Mouse (Mus musculus) adrenal gland, adult 8-10 months (tissue): Measurements from ENCODE around the gene Scarb2. TPM values are rescaled to one million over a fixed set of nuclear protein-coding genes. Genes with fewer than 3 reads are reported as not detected.

Source experiments
- DNase-seq: peaks from one replicate; pipeline ENCODE4 v3.0.0; 2022
- total RNA-seq, 4 experiments: library from RNA; stranded (reverse); gene quantifications; 2 replicates each; pipeline ENCODE4 v1.2.4; 2022

Scarb2 gene
- total RNA-seq, 4 experiments from 2014 or later: 66.0 to 88.0 (median 76.6) TPM

- no peak for DNase-seq
Observed at GRCm38 (mm10) chr5:92434571-92434985, 72.1 kb downstream of the Scarb2 start.

- DNase-seq: no peak
Observed at GRCm38 (mm10) chr5:92434070-92434469, 72.6 kb downstream of the Scarb2 start.

- DNase-seq: no peak
Observed at GRCm38 (mm10) chr5:92431611-92432010, 75.0 kb downstream of the Scarb2 start.

GRCm38 (mm10) chr5:92430723-92431122 lies 75.9 kb downstream of the Scarb2 start:
- DNase-seq: no peak

- DNase-seq: no peak
Observed at GRCm38 (mm10) chr5:92424126-92424525, 82.5 kb downstream of the Scarb2 start.

- DNase-seq: no peak
Observed at GRCm38 (mm10) chr5:92413982-92414375, 92.7 kb downstream of the Scarb2 start.

- DNase-seq: no peak
Observed at GRCm38 (mm10) chr5:92413271-92413981, 93.2 kb downstream of the Scarb2 start.

- no peak for DNase-seq
Observed at GRCm38 (mm10) chr5:92411461-92412140, 95.0 kb downstream of the Scarb2 start.

- no peak for DNase-seq
Observed at GRCm38 (mm10) chr5:92410486-92410885, 96.1 kb downstream of the Scarb2 start.

GRCm38 (mm10) chr5:92409361-92410155 lies 97.1 kb downstream of the Scarb2 start:
- peak; percentile 66 for DNase-seq

GRCm38 (mm10) chr5:92404400-92404678 lies 102.3 kb downstream of the Scarb2 start:
- DNase-seq: no peak

- DNase-seq: no peak
Observed at GRCm38 (mm10) chr5:92403562-92404399, 102.9 kb downstream of the Scarb2 start.

- DNase-seq: no peak
Observed at GRCm38 (mm10) chr5:92402816-92403215, 103.8 kb downstream of the Scarb2 start.

- DNase-seq: peak; percentile 52
Observed at GRCm38 (mm10) chr5:92398153-92398552, 108.5 kb downstream of the Scarb2 start.

- DNase-seq: no peak
Observed at GRCm38 (mm10) chr5:92396476-92396875, 110.2 kb downstream of the Scarb2 start.

- DNase-seq: no peak
Observed at GRCm38 (mm10) chr5:92395764-92396163, 110.9 kb downstream of the Scarb2 start.

- no peak for DNase-seq
Observed at GRCm38 (mm10) chr5:92393863-92394262, 112.8 kb downstream of the Scarb2 start.

GRCm38 (mm10) chr5:92392542-92392941 lies 114.1 kb downstream of the Scarb2 start:
- no peak for DNase-seq
